Mouse (Mus musculus): ENCODE measurements at regions not wholly inside any gene's neighbourhood (a gene's known extent, or its start where the extent isn't known, plus 50 kb on each side); places are given as distances from the start of the nearest gene placed in this dataset.

DNA sequence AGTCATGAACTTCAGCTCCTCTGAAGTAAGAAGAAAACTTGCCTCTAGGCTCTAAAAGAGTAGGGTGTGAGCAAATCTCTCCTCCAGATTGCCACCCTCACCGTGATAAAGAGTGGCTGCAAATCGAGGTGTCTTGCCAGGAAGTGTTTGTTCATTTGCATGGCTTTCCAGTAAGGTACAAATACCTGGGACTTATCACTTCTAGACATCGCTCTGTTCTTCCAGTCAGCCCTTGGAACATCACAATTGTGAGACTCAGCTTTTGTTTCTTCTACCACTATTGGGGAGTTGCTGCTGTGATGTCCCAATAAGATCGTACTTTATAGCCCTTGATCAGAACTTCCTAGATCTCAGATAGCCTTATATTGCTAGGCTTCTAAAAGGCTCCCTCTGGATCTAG, 566.9 kb upstream of the A1bg start:
- DNase-seq: no peak

DNA sequence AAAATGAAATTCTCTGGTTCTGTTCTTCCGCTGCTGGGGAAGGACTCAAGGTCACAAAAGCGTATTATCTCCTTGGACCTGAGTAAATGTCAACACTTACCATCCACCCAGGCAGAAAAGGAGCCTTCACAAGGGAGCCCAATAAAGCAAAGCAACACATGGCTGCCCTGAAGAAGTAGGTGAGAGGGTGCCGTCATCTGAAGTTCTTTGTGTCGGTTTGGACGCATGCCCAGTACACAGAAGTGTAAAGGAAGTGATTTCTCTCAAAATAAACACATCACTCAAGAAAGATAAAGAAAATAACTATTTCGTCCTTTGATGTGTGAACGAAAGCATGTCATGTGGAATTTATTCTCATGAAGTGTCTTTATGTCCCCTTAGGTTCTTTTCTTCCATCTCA, 559.0 kb upstream of the A1bg start:
- no peak for DNase-seq

DNA sequence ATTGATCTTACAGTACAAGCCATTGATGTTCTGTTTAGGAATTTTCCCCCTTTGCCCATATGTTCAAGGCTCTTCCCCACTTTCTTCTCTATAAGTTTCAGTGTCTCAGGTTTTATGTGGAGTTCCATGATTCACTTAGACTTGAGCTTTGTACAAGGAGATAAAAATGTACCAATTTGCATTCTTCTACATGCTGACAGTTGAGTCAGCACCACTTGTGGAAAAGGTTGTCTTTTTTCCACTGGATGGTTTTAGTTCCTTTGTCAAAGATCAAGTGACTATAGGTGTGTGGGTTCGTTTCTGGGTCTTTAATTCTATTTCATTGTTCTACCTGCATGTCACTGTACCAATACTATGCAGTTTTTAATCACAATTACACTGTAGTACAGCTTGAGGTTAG, 551.1 kb upstream of the A1bg start:
- DNase-seq: no peak

DNA sequence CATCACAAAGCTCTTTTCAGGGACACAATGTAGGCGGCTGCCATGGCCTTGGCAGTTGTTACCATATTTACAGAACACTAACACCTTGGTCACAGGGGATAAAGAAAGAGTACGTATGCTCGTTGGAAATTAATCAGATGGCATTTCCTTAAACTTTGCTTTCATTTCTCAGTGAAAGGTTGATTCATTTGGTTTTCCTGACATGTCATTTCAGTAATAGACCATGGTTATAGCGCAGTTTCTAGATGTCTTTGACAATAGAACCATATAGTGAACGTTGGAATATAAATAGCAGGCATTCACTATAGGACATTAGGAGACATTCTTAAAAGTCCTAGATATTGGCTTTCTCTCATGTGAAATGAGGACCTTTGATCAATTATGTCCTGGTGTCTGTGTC, 532.2 kb upstream of the A1bg start:
- no peak for DNase-seq

DNA sequence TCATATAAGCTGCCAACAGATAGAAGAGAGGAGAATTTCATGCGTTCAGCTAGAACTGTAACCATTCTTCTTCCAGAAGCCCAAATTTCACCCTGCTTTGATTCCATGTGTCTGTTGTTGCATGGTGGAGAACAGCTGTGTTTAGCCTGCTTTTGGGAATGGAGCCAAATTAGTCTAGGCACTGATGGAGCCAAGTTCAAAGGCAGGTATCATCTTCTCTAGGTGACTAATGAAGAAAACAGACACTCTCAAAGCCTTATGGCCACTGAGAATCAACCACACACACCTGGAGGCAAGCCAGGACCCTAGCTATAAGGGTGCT, 531.5 kb upstream of the A1bg start:
- no peak for DNase-seq

DNA sequence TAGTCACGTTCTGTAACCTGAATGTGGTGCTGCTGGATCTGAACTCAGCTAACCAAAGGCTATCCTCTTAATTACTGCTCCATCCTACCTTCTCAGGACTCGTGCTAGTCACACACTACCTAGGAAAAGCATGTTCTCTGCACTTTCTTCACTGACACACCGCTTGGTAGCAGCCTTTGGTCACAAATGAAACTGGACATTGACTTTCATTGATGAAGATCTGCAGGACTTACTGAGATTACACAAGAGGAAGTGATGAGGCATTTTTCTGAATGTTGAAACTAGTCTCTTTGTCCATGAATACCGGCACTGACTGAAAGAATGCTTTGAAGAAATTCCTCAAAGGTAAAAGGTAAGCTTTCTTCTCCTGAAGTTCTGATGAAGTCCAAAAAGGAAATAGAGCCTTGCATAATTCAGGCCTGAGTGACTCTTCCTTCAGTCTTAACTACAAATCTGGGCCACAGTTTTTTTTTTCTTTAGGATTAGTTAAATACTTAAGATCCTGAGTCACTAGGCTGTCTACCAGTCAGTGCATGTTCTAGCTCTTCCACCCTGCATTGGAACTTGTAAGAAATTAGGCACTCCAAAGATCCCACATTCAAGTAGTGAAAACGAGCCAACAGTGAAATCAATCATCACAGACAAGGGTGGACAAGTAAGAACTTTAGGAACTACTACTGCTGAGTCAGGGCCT, 531.0 kb upstream of the A1bg start:
- no peak for DNase-seq

DNA sequence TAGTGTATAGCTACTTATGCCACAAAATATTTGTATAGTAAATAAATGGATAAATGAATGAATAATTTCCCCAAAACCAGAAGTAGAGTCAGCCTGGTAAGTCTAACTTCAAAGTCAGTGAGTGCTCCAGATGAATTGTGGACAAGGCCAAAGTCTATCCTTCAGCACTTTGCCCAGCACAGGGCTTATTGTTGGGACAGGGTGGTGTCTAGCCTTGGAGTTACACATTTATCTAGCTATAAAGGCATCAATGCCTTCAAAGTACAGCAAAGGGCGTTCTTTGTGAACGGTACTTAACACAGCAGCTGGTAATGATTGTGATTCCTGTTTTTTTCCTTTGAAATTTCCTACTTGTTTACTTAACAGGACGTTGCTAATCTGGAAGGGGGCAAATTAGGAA, 527.4 kb upstream of the A1bg start:
- no peak for DNase-seq

DNA sequence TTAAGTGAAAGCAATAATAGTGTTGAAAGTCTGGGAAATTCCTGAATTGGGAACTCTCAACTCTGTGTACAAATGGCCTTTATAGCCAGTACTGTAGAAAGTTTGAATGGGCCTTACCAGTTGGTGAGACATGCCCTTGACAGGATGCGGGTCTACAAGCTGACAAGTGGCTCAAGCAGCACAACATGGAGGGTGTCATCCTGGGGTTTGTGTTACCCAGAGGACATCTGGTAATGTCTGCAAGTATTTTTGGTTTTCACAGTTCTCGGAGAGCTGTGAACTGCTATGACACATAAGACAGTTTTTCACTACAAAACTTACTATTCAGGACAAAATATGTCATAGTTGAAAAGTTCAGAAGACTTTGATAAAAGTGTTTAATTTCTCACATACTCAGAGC, 525.7 kb upstream of the A1bg start:
- no peak for DNase-seq

DNA sequence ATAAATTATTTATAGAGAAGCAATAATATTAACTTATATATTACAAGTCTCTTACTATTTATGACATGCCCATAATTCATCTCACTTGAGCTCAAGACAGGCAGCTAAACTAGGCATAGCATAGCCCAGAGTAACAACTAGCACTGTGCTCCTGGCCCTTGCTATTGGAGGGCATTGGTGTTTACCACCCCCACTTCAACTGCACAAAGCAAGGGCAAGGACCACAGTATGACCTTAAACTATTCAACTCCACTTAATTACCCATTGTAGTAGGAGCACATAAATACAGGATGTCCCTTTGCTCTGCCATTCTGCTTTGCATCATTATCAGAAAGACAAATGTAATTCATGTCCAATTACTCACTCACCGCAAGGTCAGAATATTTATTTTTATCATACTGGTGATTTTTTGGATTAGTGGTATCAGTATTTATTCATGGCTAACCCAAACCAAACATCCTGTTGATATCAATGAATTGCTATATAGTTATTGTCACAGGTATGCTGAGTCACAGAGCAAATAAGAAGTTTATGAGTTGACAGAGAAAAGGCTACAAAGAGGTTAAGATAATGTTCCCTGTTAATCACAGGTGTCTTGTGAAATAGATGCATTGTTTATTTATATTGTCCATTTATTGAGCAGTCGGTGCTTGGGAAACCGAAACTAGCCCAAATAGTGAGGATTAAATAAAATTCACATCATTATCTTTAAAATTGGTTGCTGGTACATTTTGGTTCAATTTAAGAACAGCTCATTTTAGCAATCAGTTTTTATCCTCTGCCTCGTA, 523.4 kb upstream of the A1bg start:
- no peak for DNase-seq

DNA sequence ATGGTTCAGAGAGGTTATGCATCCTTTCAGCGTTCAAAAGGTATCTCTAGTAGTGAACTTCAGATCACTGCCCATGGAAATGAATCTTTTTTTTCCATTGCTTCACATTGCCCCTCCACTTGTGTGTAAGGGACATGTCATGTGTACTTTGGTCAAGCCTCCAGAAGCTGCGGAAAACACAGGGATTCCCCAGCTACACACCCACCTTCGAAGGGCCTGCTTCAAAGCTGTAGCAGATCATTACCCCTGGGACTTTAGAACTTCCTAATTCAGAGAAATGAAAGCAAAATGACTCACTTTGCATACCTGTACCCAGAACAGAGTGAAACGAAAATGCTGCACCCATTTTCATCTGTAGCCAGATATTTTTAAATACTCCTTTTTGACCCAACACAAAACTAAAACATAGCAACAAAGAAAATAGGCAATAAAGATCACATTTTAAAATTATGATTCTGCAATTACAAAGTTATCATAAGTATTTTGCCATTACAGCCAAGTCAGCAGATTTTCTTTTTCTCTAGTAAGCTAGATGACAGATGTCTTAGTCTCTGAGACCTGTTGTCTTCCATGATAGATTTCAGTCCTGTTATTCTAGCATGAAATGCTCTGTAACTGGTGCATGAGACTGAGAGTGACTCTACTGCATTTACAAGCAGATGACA, 519.1 kb upstream of the A1bg start:
- peak in 1 of 2 experiments; percentile 11 for DNase-seq

DNA sequence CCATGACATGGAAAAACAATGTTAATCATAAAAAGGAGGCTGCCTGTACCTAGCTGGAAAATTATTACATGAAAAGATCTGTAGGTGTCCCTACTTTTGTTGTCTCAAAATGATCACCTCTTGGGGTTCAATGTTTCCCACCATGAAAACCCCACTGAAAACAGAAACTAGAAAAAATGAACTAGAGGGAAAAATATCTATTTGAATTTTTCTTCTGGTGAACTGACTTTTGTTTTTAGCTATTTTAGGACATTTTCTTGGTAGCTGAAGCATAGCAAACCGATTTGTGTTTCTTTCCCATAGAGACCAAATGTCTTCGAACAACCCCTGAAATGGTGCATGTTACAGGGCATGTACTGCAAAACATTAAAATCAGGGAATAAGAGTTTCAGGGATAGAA, 518.2 kb upstream of the A1bg start:
- no peak for DNase-seq

DNA sequence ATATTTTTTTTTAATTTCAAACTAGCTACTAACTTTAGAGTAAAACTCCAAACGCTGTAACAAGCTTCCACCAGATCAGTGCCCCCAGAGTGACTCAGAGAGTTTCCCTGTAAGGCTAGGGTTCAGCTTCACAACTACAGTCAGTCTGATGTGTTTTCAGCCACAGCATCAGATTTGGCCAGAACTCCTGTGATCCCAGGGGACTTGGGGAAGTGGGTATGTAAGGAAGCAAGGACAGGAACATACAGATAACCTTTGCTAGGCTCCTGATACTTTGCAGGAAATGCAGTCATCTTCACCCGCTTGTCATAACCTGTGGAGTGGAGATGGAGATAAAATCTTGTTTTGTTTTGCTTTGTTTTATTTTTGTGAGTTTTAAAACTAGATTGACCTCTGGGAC, 517.5 kb upstream of the A1bg start:
- no peak for DNase-seq

DNA sequence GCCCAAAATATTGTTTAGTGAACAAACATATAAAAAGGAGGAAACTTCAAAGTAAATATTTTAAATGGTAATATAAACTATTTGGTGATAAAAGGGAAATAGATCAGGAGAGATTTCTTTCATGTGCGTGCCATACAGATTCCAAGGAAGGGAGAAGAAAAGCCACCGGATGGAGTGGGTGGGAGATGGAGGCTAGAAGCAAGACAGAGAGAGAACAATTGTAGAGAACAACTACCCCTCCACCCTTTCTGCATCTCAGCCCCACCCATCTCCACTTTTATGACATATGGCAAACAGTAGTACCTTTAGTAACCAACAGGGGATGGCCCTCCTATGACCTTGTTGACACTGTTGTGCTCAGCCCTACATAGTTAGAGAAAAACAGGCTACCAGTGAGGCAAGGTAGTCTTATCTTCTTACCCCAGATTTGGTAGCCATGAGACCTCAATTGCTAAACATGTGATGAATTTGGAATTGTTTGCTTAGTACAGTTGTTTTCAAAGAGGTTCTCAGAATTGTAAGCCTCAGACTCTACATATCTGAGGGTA, 516.9 kb upstream of the A1bg start:
- DNase-seq: no peak

DNA sequence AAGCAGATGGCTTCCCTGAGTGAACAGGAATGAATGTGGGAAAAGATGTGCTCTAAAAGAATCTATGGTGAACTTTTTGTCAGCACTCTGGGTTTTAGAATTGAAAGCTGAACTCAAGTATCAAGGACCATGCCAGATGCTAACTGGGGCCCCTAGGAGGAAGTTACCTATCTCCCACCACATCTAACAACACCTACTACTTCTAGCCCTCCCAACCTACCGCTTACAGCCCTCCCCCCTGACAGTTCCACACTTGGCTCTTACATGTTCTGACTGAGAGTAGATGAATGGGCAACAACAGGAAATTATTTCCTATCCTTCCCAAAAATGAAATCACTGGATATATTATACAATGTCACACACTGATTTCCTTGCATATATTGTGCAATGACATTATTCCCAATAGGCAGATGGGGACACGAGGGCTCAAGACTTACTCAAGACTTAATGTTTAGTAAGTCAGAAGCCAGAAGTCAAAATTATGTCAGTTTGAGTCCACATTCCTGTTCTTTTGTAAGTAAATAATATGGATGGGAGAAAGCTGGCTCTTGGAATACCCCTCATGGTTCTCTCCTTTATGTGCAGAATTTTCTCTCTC, 506.1 kb upstream of the A1bg start:
- DNase-seq: peak; percentile 2 to 19

DNA sequence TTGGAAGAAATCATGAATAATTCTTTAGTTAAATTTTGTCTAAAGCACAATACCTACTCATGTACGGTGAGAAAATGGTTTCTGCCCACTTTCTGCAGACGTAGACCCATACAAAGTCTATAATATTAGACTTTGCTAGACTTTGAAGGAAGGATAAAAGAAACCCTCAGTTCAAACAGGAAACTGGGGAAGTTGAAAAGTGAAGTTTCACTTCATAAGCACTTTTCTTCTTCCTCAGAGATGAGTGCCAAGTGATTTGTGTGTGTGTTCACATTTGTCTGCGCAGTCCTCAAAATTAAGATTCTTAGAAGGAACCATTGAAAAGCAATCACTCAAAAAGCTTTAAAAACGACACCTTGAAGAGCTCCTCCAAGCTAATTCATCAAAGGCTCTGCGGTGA, 500.2 kb upstream of the A1bg start:
- no peak for DNase-seq

DNA sequence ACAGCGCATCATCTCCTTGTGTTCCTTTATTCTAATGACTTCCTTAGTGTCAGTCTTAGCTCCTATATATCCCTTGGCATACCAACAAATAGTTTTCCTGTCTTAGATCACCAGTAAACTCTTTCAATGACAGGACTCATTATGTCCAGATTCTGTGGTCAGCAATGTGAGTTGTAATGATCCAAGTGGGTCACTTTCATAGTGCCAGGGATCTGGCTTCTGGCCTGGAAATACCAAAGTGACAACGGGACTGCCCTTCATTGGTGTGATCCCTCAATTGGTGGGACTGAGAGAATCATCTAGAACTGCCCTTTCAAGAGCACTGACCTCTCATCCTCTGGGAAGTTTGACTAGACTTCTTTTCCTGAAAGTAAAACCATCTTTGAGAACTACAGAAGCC, 494.7 kb upstream of the A1bg start:
- no peak for DNase-seq

DNA sequence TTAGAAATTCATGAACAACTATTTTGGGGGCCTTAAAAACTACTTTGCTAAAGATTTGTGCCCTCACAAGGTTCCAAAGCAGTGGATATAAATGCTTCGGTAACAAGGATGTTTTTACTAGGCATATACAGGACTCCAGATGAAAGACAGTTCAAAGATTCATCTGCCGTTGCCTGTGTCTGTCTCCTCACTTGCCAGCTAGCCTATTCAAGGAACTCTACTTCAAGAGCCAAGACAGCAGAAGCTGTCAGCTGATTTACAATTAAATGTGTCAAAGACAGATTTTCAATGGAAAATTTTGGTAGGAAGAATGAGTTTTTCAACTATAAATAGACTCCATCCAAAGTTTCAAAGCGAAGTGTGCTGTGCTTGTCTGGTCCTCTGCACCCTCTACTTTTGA, 494.0 kb upstream of the A1bg start:
- DNase-seq: no peak

DNA sequence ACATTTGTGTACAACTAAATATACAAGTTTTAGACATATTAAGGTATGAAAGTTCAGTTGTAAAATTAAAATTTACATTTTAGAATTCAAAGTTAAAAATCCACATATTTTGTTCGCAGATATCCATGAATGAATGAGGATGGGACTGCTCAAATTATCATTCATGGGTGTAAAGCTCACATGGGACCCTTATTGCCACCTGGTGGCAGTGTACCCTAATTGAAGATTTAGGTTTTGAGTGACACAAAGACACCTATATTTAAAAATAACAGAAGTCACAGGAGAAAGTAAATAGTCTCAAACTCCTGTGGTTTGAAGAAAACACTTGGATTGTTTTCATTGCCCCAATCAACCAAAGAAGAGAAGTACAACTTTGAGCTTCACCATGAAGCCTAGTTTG, 492.8 kb upstream of the A1bg start:
- no peak for DNase-seq

DNA sequence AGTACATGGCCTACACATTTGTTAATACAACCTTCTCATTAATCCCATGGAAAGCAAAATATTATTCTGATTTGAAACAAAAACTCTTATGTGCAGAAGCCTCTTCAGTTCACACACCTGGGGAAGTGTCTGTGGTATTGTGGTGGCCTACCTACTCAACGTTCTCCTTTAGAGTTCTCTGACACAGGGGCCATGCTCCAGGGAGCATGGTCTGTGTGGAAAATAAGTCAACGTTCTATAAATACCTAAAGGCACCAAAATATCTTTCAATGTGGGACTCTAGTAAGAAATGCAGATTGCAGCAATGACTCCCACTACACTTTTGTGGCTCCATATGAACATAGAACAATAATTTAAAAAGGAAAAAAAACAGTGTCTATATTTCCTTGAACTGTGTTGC, 489.0 kb upstream of the A1bg start:
- DNase-seq: no peak

DNA sequence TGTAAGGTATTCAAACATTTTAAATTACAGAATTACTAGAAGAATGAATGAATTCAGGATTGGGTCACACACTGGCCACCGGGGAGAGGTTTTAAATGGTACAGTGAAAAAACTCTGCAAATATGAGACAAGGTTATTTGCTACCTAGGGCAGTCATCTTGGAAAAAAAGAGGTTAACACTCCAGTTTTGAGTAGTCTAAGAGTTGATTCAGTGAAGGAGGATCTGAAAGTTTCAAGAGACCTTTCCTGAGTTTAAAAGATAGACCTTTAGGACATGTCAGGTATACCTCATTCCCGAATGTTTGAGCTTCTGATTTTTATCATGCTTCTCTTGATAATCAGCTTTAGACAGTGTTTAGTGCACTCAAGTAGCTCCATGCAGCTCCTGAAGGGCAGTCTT, 488.0 kb upstream of the A1bg start:
- no peak for DNase-seq

DNA sequence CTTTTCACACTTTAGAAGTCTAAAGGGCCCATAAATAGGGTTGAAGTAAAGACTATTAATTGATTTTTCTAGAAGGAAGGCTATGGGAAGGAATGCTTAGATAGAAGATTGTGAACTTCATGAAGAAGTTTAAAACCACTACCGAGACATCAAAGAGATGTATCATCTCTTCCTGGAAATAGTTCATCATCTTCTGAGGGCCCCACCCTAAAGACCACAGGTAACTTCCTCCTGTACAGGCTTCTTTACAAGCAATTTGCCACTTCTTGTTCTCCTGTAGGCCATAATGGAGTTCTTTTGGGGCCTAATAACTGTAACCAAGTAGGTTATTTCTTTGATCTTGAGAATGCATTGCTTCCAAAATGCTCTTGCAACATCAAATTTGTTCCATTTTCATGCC, 485.8 kb upstream of the A1bg start:
- DNase-seq: no peak

DNA sequence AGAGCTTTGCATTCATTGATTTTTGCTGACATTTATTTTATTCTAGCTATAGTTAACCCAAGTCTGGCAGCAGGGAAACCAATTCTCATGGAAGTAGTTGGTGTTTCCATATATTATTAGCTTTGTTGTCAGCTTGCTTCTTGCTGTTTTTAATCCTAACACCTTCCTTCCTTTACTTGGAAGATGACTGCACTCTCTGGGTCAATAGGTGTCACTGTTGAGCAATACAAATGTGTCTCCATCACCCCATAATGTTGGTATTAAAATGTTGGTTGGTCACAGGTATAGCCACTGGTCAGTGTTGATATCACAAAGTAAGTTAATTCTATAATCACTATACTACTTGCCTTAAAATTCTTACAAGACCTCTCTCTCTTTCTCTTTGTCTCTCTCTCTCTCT, 477.9 kb upstream of the A1bg start:
- no peak for DNase-seq

DNA sequence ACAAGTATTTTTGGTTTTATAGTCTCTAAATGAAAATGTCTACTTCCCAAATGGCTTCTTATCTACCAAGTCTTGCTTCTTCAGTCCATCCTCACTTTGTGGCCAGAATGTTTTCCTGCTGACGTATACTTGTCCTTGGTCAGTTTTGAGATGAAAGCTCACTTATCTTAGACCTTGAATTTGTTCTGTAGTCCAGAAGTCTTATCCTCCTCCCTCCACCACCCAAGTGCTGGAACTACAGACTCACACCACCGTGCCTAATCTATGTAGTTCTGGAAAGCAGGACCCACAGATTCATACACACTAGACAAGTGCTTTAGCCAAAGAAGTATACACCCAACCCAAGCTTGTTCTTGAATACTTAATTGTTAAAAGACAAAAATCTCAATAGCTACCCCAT, 477.2 kb upstream of the A1bg start:
- no peak for DNase-seq

DNA sequence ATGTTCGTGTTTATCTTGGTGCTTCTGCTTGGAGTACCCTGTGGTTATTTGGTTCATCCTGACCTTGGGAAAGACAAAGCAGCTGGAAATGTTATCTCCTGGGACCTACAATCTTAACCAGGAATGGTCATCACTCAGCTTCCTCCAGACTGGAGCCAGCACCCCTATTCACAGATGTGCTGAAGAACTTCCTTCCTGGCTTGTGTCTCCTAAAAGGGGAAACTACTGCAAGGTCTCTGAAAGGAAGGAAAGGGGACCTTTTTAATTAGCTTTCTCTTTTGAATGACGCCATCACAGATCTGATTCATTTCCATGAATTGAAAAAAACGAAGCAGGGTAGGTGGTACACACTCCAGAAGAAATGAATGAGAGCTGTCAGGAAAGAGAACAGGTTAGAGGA, 476.0 kb upstream of the A1bg start:
- no peak for DNase-seq
